Mouse (Mus musculus): ENCODE results near the gene Cyp3a13.
"Not testable (repeated sequence)": the region's sequence is repeated elsewhere in the genome, so short reads cannot be mapped to it uniquely, and the experiment has no call there.

Cyp3a13 gene

DNA sequence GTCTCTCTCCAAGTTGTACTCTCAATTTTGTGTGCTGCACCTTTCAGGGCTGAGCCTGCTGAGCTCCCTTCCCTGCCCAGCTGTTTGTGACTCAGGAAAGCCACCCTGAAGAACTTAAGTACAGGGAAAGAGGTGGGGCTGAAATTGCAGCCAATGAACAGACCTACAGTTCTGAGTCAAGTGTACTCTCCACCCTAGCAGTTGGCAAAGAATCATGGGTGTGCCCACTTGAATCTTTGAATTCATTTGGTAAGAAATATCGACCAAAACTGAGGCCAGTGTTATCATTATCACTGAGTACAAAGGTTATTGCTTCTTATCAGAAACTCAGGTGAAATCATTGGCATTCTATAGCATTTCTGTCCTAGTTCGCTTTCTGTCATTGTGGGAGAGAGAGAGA, at the start of gene Cyp3a13:
Cyp3a13 (minus strand) TSS at position 88 of the 400 bp plus-strand sequence.
- no peak for DNase-seq

DNA sequence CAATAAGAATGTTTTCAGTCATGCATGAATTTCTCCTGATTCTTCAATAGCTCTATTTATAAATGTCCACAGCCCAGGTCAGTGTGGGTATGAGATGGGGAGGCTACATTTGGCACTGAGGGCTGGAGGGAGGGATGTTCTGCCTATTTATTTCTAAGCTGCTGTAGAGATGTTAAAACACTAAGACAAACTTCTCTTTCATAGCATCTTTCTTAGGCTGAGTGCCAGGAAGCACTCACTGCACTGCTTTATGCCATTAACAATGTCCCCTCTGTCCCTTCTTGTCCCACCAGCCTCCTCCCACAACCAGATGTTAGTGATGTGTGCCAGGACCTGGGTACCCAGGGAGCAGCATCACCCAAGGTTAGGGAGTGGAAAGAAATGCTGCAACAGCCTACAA, 45.1 kb upstream of the Cyp3a13 start:
- DNase-seq, result no peak

DNA sequence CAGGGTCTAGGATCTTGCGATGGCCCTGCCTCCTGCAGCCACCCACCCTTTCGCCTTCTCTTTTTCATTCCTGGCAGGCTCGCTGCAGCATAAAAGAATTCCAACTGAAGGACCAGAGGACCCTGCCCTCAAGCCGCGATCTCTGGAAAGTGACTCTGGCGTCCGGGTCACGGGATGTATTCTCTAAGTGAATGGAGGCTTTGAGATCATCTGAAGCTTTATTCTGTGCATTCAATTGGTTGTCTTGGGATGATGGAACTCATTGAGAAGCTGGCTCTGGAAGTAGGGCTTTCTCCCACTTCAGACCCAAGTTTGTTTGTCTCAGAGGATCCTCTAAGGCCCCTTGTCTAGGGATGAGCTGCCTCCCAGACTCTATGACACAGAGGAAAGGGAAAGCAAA, 41.5 kb upstream of the Cyp3a13 start, which contains the start of gene Gjc3:
Gjc3 (minus strand) TSS at position 154 of the 400 bp plus-strand sequence.
- no peak for DNase-seq

DNA sequence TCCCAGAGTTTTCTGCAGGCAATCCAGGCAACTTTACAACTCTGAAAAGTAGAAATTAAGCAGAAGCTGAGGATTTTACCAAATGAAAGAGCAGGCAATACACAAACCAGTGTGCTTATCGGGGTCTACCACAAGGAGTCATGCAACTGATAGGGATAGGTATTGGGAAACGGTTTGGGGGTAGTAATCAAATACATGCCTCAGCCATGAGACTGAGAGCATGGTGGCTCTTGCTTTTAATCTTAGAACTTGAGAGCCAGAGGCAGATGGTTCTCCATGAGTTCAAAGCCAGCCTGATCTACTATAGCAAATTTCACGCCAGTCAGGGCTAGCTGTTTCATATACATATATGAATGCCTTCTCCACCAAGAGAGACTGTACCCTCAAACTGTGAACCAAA, 35.0 kb upstream of the Cyp3a13 start:
- no peak for DNase-seq

DNA sequence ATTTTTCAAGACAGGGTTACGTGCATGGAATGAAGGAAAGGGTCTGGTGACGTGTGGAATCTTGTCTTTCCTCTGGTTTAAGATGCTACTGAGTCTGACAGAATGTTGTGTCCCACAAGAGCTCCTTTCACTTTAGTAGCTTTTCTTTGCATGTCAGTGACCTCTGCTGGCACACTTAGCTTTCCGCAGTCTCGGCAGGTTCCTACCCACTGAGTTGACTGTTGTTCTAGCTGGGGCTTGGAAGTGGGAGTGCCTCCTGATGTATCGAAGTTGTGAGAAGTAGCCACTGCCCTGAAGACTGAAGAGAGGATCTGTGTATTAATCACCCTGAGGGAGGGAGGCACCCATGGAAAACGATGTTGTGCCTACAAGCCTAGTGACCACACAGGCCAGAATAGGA, 29.8 kb upstream of the Cyp3a13 start:
- peak; percentile 60 for DNase-seq

DNA sequence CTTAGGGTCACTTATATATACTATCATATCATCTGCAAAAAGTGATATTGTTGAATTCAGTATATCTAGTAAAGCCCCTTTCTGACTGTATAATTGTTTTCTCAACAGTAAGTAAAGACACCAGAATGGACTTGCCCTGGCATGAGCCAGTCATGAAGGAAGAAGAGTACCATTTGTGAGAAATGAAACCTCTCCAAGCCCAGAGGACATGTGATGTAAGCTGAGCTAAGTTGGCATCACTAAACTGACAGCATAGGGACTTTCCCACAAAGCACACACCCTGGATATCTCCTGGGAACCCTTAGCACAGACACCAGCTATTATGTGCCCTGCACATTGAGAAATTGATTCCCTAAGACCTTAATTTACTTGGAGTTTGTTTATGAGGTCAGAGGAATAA, 25.9 kb upstream of the Cyp3a13 start:
- DNase-seq, result no peak

DNA sequence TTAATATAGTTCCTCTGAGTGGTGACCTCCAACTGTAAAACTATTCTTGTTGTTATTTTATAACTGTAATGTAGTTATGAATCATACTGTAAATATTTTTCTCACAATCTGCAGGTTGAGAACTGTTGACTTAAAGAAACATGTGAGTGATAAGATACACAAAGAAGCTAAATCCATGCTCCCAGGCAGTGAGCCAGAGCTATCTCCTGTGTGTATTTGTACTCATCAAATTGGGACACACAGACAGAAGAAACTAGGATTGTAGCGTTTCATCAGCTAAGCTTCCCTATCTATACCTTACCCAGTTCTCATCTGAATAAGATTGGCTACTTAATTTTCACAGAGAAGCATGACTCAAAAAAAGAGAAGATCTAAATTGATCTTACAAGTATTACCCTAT, 21.7 kb upstream of the Cyp3a13 start:
- DNase-seq, result no peak

DNA sequence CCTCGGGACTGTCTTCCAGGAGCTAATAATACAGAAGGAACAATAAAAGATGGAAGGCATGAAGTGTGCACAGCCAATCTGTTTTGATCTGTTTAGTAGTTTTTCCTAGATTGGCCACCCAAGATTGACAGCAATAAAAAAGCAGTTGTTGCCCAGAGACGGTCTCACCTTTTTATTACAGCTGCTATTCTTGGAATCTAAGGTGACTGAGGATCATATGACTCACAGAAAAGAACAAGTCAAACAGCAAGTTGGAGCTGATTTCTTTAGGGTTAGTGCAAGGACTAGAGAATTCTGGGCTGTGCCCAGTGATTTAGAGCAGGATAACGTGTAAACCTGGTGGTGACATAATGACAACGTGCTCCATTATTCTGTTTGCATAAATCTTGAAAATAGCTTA, 19.5 kb upstream of the Cyp3a13 start:
- DNase-seq, result no peak

DNA sequence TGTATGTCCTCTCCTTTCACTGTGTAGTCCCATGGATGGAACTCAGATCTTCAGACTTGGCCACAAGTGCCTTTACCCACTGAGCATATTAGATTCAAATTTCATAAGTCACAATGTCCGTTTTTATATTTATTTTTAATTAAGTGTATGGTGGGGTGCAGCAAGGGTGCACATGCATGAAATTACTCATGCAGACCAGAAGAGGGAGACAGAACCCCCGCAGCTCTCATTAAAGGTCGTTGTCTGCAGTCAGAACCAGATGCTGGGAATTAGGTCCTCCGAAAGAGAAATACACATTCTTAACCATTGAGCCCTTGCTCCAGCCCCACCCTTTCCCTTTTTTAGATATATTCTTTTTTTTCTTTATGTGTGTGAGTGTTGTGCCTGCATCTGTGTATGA, 15.8 kb upstream of the Cyp3a13 start:
- DNase-seq, result no peak

DNA sequence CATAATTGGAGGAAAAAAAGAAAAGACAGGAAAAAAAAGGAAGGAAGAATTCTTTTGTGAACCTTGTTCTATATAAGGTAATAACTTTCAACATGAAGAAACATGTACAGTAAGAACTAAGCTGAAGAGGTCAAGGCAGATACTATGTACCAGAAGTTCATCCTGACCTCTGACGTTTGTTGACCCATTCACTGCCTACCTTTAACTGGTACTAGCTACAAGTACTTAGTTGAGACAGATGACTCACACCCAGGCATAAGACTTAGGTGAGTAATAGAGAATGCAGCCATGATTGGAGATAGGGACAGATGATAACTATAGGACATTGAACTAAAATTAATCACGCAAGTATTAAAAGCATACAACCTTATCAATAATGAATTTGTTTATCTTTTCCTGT, 15.1 kb upstream of the Cyp3a13 start:
- DNase-seq, result no peak

DNA sequence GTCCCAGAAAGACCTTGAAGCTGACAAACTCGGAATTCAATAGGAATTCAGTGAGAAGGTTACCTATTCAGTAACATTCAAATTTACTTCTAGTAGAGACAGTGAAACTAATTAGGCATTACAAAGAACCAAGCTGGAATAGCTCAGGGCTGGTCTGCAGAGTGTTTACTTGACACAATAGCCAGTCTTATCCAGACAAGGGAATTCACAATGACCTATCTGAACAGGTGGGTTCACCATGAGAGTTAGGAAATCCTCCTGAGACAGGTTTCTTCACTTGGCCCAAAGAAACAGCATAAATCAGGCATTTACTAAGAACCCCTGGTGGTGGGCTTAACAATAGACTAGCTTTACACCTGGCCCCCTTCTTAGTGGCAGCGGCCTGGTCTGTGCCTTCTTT, 12.5 kb upstream of the Cyp3a13 start:
- DNase-seq, result not testable (repeated sequence)

DNA sequence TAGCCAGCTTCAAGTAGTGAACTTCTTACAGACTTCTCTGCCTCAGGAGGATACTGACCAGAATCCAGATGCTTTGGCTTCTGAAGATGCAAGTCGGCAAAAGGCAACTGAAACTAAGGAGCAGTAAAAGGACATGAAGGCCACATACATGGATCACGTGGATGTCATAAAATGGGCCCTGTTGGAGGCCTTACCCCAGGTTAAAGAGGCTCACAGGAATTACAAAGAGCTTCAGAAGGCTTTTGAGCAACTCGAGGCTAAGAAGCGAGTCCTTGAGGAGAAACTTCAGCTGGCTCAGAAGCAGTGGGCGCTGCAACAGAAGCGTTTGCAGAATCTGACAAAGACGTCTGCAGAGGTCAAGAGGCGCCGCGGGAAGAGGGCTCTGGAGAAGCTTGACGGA, 7.0 kb upstream of the Cyp3a13 start:
- no peak for DNase-seq

DNA sequence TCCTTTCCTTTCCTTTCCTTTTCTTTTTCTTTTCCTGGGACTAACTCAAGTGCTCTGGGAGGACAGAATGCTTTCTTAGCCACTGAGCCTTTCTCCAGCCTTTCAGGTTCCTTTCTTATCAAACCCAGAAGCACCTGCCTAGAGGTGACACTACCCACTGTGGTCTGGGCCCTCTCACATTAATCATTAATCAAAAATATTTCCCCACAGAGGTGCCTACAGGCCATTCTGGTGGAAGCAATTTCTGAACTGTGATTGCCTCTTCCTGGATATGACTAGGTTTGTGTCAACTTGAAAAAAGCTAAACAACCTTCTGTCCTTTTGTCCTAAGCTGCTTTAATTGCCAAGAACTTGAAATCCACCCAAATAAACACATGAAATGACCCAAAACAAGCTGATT, 752 bp upstream of the Cyp3a13 start:
- DNase-seq, result peak; percentile 4

DNA sequence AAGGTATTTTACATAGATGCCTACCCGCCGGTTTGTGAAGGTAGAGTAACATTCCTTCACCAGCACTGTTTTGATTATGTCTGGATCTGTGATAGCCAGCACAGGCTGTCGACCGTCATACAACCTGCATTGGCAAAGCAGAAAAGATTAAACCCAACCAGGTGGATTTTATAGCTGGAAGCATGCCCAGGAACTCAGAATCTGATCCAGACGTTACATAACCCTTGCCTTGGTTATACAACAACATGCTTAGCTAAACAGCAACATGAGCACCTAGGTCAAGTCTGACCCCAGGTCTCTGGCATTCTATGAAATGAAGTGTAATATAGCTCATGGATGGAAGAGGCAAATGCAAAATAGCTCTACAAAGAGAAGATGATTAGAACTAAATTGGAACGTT, 5.9 kb downstream of the Cyp3a13 start:
- peak; percentile 58 for DNase-seq

DNA sequence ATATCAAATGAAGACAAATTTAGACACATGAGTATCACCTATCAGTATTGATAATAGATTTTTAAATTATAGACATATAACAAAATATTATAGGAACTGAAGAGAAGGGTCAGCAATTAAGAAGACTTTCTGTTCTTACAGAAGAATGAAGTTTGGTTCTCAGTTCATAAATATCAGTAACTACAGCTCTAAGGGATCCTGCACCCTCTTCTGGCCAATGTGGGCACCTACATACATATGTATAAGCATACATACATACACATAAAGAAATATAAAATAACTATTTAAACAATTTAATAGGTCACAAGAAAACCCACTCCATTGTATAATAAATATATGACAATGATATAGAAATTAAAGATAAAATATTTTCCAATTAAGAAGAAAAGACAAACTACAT, 6.9 kb downstream of the Cyp3a13 start:
- no peak for DNase-seq

DNA sequence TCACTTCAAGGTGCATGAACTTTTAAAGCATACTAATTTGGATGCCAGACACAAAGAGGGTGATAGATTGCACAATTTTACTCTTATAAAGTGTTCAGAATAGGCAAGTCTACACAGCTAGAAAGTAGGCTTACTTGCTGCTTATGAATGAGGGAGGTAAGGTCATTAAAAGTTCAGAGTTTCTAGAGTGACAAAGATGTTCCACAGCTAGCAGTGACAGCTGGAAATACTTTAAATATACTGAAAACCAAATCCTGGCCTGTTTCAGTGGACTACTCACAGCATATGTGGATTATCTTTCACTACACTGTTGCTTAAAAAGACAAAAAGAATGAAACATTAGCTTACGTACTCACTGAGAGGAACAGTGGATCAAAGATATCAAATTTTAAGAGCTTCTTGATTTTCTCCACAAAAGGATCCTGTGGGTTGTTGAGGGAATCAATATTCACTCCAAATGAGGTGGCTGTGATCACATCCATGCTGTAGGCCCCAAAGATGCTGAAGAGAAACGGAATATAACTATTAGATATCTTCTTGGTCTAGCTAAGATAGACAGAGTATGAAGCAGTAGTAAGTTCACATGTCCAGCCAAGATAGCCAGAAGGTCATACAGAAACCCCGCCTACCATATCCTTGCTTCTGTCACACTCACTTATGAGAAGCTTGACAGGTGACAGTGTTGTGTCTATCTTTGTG, 11.7 kb downstream of the Cyp3a13 start:
- DNase-seq, result no peak

DNA sequence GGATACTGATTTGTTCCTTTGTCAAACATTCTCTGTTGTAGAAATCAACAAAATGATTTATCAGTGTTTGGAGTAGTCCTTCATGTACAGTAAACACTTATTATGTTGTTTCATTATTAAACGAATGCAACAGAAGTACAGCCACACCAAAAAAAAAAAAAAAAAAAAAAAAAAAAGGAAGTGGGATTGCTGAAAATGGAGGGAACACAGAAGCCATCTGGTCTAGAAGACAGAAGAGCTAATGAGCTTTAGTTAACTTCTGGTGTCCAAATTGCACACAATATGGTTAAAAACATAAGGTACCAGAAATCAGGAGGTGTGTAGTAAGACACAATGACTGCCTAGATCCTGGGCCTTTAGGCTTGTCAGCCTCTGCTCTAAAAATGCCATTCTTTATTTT, 23.6 kb downstream of the Cyp3a13 start:
- DNase-seq, result no peak

DNA sequence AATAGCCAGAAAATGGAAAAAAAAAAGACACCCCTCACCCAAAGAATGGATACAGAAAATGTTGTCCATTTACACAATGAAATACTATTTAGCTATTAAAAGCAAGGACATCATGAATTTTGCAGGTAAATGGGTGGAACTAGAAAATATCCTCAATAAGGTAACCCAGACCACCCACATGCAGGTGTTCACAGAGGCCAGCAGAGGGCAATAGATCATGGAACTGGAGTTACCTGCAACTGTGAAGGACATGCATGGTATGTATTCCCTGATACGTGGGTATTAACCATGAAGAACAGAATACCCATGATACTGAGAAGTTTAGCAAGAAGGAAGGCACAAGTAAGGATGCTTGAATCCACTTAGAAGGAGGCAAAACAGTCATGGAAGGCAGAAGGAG, 28.5 kb downstream of the Cyp3a13 start:
- DNase-seq, result no peak

DNA sequence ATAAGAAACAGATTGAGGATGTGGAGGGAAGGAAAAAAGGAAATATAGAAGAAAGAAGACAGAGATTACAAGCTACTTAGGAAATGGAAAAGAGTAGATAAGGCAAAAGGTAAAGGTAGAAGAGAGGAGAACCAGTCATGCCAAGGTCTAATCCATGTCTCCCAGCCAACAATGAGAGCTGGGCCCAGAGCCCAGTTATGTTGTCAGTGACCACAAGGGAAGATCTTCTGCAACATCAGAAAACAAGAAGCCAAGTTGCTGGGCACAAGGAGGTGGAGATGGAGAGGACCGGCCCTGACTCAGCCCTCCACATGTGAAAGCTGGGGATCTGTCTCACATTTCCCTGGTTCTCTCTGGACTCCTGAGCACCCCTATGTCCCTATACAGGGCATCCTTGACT, 33.8 kb downstream of the Cyp3a13 start:
- no peak for DNase-seq

DNA sequence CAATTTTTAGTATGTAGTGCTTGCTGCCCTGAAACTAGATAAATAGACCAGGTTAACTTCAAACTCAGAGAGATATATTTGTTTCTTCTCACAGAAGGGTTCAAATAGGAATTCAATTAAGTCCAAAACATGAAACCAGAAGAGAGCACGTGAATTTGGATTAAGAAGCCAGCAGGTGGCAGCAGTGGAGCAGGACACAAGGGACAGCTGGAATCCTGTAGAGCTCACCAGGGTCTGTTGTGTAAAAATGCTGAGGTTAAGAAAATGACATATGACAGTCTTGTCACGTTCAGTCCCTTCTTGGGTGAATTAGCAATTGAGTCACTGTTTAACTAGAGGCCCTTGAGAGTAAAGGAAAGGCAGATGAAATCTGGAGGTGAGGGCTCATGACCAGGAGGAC, 35.5 kb downstream of the Cyp3a13 start:
- peak; percentile 59 for DNase-seq

DNA sequence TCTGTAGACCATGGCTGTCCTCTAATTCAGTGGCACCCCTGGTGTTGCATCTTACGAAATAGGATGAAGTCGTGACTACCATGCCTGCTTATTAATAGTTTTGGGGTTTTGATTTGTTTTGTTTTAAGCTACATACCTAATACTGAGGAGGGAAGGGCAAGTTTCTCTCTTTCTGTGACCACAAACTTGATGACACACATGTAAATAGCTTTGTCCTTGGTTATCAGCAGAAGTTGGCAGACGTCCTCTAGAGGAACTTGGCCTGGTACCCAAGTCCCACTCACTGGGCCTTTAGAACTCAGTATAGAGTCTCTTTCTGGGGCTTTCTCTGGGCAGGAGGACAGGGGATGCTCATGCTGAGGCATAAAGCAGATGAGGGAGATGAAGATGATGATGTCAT, 38.1 kb downstream of the Cyp3a13 start:
- DNase-seq, result no peak

DNA sequence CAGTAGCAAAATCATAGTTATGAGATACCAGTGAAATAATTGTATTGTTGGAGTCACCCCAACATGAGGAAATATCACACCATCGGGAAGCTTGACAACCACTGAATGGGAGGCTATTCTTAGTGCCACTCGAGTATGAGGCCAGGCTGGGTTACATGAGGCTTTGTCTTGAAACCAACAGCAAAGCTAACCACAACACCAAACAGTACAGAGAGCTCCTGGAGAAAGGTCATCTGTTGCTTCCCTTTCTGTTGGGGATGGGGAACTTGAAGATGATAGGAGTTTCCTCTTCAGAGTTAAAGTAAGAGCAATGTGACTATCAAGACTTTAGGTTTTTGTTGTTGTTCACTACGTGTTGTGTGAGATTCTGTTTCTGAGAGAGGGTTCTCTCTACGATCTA, 38.5 kb downstream of the Cyp3a13 start:
- DNase-seq, result no peak

DNA sequence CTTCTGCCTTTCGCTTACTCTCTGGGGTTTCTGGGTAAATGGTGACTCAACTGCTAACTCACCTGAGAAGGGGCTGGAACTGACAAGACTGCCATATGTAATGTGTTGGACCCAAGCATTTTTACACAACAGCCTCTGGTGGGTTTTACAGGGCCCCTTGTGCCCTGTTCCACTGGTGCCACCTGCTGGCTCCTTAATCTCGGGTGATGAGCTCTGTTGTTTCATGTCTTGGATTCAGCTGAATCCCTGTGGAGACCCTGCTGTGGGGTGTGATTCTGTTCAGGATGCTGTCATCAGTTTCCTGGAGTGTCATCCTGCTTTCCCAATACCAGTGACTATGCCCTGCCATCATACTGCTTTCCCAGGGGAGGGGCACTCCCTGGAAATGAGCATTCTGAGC, 43.6 kb downstream of the Cyp3a13 start:
- peak; percentile 14 for DNase-seq

DNA sequence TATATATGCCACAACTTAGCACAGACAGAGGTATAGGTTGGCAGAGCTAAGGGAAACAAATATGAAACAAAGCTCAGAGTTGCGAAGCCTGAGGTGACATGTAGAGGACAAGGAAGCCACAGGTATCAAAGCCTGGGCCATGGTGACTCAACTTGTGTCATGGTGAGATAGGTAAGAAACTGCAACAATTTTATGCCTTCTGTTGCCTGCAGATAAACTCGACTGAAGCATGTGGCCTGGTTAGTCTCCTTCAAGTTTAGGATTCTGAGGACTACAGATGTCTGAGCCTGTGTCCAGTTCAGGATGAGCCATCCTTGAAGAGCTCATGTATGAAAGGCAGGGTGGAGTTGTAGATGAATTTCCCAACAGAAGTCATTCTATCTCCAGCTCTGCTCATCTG, 46.4 kb downstream of the Cyp3a13 start:
- no peak for DNase-seq

DNA sequence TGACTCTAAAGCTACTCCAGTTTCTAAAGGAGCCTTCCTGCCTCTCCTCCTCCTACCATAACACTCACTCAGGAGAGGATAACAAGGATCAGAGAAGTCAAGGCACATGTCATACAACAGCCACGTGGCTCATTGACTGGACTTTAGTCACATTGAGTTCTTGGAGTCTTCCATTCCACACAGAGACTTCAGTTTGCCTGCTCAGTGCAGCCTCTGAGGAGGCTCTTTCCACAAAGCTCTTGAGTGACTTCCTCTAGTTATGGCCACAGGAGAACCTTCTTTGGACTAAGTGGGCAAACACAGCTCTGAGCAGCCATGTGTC, 49.1 kb downstream of the Cyp3a13 start:
- DNase-seq, result not testable (repeated sequence)
